Mouse (Mus musculus) liver, postnatal 0 days (tissue): Measurements from ENCODE around the gene Serpine1.

Source experiments
- CTCF ChIP-seq: sonication (generic); IDR thresholded peaks from 2 replicates; pipeline ENCODE4 v1.5.1; 2016; ENCODE audit warnings: antibody characterized with exemption, low read depth
- EP300 ChIP-seq: IDR thresholded peaks from 2 replicates; pipeline ENCODE4 v1.6.1; 2016; ENCODE audit warnings: antibody characterized with exemption, low read depth, mild to moderate bottlenecking

DNA sequence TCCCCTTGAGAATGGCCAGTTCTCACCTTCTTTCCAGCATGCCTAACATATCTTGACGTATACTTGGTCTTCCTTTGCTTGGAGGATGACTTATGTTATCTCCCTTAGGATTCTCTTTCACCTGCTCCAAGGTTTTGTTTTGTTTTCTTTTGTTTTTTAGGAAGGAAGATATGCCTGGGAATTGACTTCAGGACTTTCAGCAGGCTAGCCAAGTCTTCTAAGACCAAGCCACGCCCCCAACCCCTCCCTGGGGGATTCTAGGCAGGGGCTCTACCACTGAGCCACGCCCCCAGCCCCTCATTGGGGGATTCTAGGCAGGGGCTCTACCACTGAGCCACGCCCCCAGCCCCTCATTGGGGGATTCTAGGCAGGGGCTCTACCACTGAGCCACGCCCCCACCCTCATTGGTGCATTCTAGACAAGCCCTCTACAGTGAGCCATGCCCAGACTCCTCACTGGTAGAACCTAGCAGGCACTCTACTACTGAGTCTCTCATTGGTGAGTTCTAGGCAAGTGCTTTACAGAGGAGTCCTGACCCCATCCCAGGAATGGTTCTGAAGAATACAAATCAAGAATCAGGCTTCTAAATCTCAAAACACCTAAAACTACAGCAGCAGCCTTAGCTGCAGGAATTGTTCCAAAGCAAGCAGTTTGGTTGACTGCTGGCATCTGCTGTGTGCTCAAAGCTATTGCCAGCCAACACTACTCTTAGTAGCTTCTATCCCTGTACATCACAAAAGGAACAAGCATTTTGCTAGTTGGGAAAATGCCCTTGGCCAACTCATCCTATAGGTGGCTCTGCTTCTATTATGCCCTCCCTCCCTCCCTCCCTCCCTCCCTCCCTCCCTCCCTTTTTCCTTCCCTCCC lies 39.7 kb upstream of the Serpine1 start:
- TF ChIP-seq CTCF = no peak
- TF ChIP-seq EP300 = no peak
